Mouse (Mus musculus) adrenal gland, postnatal 10 days (tissue): ENCODE data around the gene Golga2. TPM values are rescaled to one million over a fixed set of nuclear protein-coding genes. Genes with fewer than 3 reads are reported as not detected.

ENCODE experiments used
- DNase-seq: peaks from one replicate; pipeline ENCODE4 v3.0.0; 2021; ENCODE audit warnings: mixed read lengths
- microRNA-seq: library from miRNA; unstranded; fragments of <30 nt; microRNA quantifications from one replicate; pipeline ENCODE4 v1.2.0, GENCODE M21; 2021
- total RNA-seq, 2 experiments: library from RNA; stranded (reverse); gene quantifications; 2 replicates each; pipeline ENCODE4 v1.2.3; 2021

Golga2 gene
- total RNA-seq, 2 experiments from 2014 or later = 62.1 to 77.3 TPM

DNA sequence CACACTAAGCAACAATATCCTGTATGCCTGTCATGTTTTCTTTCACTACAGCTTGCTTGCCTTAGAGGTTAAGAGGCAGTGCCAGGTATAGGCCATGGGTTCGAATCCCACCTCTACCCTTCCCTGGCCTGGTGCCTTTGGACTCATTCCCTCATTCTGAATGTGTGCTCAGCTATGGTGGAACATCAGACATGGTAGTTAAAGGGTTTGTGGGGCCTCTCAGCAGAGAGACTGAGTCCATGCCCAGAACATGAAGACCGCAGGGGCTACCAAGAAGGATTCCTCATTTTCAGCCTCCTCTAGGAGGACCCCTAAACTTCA, 56.1 kb downstream of the Golga2 start:
- DNase-seq = no peak

DNA sequence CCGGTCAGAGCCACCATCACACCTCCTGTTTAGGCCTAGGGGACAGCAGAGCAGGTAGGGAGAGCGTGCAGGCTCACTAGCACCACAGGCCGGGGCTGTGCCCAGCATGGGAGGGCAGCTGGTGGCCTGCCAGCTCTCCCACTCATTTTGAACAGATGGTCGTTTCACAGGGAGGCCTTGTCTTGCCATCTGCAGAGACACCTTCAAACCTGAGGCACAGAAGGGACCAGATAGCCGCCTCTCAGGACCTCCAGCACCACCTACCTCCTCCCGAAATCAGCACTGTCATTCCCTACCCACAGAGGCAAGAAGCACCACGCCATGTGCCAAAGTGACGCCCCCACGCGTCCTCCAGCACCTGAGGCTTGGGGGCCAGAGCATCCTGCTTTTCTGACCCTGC, 56.9 kb downstream of the Golga2 start:
- DNase-seq = no peak

DNA sequence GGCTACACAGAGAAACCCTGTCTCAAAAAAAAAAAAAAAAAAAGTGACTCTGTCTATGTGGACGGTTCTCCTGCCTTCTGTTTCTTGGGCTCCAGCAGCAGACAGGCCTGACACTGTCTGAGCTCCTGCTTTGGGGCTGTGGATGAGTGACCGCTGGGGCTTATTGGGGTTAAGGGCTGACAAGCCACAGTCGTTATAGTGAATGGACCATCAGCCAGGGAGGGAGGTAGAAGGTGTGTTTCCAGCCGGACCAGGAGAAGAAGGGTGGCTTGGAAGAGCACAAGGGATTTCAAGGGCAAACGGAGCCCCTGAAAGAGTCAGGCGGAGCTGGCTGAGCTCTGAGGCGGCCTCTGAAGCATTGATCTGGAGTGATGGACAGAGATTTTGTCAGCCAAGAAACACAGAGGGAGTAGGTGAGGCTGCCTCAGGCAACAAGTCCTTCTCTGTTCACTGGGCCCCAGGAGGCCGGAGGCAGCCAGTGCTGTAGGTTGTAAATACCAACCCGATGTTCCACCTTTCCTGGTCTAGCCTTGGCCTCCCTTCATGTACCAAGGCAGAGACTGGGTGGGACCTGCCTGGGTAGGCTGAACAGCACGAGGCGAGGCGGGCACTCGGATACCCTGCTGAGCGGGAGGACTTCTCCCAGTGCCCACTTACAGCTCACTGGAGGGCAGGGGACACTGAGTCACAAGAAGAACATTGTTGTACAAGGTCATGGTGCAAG, 57.6 kb downstream of the Golga2 start:
- no peak for DNase-seq

DNA sequence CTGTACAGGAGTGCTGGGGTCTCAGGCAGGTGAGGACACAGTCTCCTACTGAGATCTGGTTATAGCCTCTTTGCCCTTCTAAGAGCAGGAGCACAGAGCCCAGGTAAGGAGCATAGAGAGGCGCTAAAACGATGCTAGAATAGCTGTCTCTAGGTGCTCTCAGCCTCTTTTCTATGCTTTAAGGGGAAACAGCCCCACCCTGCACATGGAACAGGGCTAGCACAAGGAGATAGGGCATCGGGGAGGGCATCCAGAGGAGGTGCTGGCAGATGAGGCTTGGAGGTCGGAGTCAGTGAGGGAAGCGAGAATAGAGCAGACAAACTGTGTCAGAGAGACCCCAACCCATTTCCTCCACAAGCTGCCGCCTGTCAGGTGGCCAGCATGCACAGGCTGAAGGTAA, 59.8 kb downstream of the Golga2 start:
- no peak for DNase-seq

DNA sequence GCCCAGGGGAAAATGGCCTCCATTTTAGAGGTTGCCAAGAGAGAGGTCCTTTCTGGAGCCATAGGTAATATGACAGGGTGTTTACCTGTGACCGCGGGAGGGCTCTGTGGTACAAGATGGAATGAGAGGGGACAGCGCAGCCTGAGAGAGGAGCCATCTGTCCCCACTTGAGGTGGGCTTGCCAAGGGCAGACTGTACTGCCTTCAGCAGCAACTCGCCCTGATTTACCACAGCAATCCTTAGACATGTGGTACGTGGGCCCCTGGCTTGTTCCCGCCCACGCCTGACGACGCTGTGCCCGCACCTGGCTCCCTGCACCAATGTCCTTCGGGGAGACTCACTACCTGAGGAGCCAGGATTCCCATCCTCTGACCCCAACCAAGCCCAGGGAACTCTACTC, 61.1 kb downstream of the Golga2 start:
- no peak for DNase-seq

DNA sequence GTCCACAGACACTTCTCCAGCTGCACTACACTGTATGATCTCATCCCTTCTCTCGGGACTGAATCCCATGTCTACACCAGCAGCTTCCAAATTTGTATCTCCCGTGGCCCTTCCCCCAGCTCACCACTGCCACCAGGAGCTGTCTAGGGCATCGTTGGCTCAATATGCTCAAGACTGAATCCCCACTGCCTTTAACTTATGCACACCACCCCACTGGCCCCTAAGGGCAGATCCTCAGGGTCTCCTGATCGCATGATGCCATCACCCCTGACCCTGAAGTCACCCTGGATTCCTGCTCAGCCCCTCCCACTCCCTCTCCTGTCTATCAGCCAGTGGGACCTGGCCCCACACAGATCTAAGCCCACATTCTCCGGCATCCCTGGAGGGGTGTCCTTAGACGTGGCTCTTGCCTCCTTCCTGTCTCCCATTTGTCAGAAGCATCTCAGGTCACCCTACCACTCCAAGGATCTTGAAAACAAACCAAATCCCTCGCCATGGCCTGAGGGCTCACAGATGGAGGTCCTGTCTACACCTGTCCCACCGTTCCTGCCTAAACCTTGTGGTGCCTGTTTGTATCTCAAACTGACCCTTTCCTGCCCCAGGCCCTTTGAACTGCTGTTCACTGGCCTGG, 62.6 kb downstream of the Golga2 start:
- DNase-seq = no peak

DNA sequence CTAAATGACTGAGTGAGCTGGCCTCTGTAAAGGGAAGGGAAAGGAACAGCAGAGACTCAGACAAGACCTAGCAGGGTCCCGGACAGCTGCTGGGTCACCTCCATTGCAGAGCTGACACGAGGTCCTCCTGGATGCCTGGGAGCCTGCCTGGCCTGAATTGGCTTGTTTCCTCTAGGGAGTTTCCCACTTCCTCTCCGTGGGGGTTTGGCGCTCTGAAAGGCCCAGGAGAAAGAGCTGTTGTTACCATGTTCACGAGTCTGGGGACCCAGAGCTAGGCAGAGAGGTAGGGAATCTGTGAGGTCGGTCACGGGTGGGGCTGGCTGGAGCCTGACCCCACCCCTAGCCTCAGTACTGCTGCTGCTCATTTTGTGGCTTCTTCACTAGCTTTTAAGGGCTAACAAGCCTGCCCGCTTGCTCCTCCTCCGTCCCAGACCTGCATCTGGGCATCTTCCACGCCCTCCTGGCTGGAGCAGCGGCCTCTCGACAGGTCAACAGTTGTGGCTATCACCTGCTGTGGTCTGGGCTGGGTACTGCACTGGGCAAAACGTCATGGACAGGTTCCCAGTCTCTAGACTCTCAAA, 63.4 kb downstream of the Golga2 start:
- DNase-seq = no peak

DNA sequence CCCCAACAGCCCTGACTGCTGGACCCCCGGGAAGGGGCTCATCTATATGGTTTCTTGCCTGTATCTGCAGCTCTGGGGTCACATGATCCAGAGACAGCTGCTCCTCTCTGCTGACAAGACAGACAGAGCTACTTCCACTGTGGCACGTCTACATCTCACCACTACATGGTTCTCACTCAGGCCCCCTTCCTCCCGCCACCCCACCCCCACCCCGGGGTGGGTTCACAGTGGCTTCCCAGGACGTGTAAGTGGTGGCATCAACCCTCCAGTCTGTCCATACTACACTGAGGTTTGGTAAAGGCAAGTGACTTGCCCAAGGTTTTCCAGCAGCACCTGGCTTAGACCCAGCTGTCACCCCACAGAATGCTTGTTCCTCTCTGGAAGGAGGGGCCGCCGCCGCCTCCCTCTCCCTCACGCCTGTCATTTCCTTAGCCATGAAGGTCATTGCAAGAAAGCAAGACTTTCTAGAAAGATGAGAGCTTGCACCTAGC, 64.3 kb downstream of the Golga2 start:
- DNase-seq = no peak

DNA sequence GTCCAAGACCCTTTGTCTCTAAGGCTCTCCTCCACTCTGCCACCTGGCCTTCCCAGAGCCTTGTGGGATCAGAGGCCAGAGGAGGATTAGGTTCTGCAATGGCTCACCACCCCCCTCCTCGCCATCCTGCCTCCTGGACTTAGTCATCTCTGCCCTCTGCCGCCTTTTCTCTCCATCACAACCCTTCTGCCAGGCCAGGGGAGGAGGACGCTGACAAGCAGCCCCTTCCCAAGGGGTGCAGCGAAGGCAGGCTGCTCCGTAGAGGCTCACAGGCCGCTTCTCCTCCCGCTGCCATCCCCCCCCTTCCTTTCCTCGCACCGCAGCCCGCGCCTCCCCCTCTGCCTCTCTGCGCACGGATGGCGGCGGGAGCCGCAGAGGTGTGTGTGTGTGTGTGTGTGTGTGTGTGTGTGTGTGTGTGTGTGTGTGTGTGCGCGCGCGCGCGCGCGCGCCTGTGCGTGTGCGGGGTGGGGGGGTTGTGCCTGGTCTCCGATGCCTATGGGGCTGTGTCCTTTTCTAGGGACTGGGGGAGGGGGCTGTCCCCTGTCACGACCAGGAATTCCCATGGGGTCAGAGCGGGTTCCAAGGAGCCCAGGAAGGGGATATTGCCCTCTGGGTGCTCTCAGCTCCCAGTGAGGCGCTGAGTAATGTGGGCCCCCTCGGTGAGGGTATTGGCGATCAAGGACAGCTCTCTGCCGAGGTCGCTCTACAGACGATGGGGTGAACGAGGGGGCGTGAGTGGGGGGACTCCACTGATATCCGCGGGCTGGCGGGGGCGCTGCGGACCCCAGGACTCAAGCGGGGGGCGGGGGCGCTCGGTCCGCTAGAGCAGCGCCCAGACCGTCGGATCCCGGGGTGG, 65.2 kb downstream of the Golga2 start, which contains the start of gene Ciz1:
Ciz1 (plus strand) TSS at position 177 of the 856 bp plus-strand sequence.
- peak; percentile 49 for DNase-seq

DNA sequence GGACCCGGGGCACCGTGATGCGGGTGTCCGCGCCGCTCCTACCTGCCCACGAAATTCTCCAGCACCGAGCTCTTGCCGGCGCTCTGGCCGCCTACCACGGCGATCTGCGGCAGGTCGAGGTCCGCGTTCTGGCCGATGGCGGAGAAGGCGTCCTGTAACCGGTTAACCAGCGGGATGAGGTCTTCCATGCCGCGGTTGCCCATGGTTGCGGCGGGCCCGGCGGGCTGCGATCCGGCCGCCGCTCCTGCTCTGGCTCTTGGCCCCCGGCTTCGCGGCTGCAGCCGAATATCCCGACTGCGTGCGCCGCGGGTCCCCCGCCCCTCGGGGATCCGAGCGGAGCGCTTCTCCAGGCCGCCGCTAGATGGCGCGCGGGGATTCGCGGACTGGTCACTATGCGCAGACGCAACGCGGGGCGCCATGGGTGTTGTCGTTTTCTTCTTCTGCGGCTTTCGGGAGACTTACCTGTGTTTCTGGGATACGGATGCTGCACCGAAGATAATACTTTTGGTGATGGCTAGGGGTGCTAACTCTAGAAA, 65.9 kb downstream of the Golga2 start, which contains the start of gene Dnm1:
Dnm1 (minus strand) TSS at position 332 of the 536 bp plus-strand sequence.
- peak; percentile 96 for DNase-seq

DNA sequence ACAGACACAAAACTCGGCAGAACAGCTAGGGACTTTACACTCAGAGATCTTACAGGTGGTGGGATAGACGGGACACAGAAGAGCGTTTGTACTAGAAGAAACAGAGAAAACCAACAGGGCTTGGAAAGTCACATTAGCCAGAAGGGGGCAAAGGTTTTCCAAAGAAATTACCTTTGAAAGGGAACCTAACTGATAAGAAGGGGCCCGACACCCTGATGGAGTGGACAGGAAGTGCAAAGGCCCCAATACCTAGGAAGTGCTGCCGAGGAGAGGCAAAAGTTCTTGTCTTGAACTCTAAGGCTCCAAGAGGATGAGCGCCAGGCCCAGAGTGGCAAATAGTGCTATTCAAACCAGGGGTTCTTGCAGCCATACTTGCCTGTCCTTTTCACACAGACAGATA, 66.7 kb downstream of the Golga2 start:
- DNase-seq = no peak

DNA sequence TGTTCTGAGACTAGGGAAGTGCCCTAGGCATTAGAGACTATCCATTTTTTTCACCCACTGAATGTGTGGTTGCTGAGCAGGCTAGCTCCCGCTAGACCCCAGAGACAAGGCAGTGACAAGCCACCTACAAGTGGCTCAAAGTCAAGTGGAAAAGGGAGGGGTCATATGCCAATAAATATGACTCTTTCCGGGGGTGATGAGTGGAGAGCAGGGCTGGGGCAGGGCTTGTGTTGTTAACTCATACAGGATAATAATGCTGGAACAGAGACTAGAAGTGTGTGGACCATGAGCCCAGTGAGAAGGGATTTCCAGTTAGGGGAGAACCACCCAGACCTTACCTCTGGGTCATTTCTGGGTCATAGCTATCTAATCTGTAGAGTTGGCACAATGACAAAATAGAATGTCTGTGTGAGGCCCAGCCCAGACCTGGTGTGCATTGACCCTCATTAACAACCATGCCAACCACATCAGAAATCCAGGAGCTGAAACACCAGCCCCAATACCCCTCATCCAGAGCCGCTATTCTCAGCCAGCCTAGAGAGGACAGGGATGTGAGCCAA, 67.2 kb downstream of the Golga2 start:
- DNase-seq = no peak

DNA sequence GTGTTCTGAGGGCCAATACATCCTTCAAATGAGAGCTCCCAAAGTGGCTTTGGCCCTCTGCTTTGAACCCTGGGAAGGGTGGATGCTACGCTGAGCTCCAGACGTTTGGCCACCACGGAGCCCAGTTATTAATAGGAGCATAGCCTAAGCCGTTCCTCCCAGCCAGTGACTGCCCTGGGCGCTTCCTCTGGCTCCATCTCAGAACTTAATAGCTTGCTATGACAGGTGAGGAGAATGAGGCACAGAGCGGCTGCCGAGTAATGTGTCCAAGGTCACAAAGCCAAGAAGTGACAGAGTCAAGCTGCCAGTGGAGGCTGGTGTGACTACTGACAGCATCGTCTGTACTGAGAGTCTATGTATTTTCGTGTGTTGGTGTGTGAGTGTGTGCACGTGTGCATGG, 69.0 kb downstream of the Golga2 start:
- DNase-seq = no peak

Small RNA genes within 50 kb of the gene (microRNA-seq; reads per million reads assigned to microRNA genes)
- gene Gm23363 (not detected), gene Mir199b (62.3 reads per million, percentile 39 among the genes with 10 or more reads in this experiment)

Other genes with a start within 250 kb of the Golga2 start
- 1 to 10 TPM; 3.2 to 5.4 TPM for gene Fam78a, start 202.5 kb upstream of the Golga2 start, total RNA-seq
- 1 to 10 TPM; 3.9 to 8.6 TPM for gene Plpp7, start 191.9 kb upstream of the Golga2 start, total RNA-seq
- gene Prrc2b, start 136.3 kb upstream of the Golga2 start, total RNA-seq = 100 to 1,000 TPM in 1 of 2 experiments, 10 to 100 TPM in 1; 83.4 to 102 TPM
- gene Pomt1, start 50.8 kb upstream of the Golga2 start, total RNA-seq = 10 to 100 TPM; 29.9 to 49.3 TPM
- gene Uck1, start 27.2 kb upstream of the Golga2 start, total RNA-seq = 100 to 1,000 TPM; 129 to 184 TPM
- 100 to 1,000 TPM; 248 to 255 TPM for gene Swi5, start 691 bp downstream of the Golga2 start, total RNA-seq
- 10 to 100 TPM; 49.0 to 63.5 TPM for gene Ciz1, start 64.9 kb downstream of the Golga2 start, total RNA-seq
- gene Dnm1, start 66.0 kb downstream of the Golga2 start, total RNA-seq = 10 to 100 TPM; 15.8 to 23.8 TPM
- 100 to 1,000 TPM; 143 to 149 TPM for gene 1110008P14Rik, start 94.6 kb downstream of the Golga2 start, total RNA-seq
- 10 to 100 TPM; 12.0 to 21.8 TPM for gene Lcn2, start 100.9 kb downstream of the Golga2 start, total RNA-seq
- gene Ptges2, start 108.5 kb downstream of the Golga2 start, total RNA-seq = 10 to 100 TPM; 91.7 to 98.5 TPM
- 1 to 10 TPM; 3.6 to 3.7 TPM for gene Naif1, start 163.1 kb downstream of the Golga2 start, total RNA-seq
- 100 to 1,000 TPM in 1 of 2 experiments, 10 to 100 TPM in 1; 36.5 to 121 TPM for gene Slc25a25, start 164.1 kb downstream of the Golga2 start, total RNA-seq
- gene Fam102a, start 247.9 kb downstream of the Golga2 start, total RNA-seq = 10 to 100 TPM; 24.6 to 26.8 TPM